Mouse (Mus musculus) cerebellum, postnatal 25 days (tissue): ENCODE measurements around the gene Trp53bp2.
A peak's percentile ranks its signal among the peaks of the same experiment; 100 is the strongest.

Experiments used
- DNase-seq, 2 experiments: peaks; one replicate each; pipeline ENCODE4 v3.0.0; 2021; ENCODE audit warnings: mixed read lengths in 2 of 2

Trp53bp2 gene

GRCm38 (mm10) chr1:182409401-182410173 lies 615 bp downstream of the Trp53bp2 start:
- no peak for DNase-seq

DNA sequence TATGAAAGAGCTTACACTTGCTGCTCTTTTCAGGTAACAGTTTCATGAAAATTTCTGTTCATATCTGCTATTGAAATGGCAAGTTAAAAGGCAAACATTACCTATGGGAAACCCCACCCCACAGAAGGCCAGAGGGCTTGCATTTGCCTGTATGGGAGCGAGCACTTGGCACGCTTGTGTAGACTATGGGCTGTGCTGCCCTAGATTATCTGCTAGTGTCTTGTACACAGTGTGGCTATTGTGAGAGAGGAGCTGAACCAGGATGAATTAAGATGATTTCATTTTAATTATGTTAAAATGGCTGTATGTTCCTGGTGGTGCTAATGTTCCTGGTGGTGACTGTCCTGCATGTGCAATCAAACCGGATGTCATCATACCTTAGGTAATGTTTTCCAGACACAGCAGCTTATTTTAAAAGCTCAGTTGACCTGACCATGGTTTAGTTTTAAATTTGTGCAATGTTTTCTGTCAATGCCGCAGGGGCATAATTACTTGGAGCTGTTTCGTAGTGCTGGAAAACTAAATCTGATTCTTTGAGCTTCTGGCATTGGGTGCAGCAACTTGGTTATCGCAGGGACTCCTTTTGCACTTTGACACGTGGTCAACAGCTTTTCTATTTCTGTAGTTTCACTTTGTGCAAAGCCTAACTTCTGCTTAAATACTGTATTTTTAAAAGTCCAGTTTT lies 3.8 kb downstream of the Trp53bp2 start:
- DNase-seq: no peak

DNA sequence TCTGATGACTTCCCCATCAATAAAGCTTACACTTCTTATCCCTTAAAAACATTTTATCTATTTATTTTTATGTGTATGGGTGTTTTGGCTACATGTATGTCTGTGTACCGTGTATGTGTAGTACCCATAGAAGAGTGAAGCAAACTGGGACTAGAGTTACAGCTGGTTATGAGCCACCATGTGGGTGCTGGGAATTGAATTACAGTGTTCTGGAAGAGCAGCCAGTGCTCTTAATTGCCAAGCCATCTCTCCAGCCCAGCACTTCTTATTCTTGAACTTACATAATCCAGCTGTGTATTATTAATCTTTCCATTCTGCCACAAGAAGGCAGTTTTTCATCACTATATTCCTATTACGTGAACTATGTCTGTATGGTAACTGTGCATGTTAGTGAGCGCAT lies 10.5 kb downstream of the Trp53bp2 start:
- no peak for DNase-seq

DNA sequence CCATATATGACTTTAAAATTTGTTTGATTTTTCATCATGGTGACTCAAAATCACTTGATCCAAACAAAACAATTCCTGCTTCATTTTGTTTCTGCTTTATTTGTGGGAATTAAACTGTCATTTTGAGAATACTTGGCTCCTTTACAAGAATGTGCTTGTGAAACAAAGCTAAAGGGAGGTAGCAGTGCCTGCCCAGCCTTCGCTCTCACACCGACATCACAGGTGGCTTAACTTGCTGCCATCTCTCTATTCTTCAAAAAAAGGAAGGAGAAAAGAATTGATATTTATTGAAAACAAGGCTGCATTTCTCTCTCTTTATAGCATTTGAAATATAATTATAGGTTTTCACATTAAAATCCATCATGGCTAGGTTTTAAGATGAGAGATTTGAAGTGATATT lies 15.3 kb downstream of the Trp53bp2 start:
- no peak for DNase-seq

- DNase-seq: peak; percentile 45 to 50
These were observed 16.2 kb downstream of the Trp53bp2 start for GRCm38 (mm10) chr1:182425176-182425575.

DNA sequence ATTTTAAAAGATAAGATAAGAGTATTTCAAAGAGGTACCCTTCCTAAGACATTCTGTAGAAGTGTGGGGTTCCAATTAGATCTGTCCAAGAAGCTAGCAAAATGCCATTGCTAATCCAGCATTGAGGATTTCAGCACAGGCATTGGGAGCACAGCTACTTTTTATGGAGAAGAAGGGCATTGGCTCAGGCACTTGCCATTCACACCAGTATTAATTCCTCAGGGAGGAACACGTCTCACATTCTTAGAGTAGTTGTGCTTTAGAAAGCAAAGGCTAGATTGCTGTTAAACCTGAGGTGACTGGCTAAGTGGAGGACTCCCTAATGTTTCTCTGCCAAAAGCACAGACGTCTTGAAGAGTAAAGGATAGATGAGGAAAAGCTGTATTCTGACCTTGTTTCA lies 17.5 kb downstream of the Trp53bp2 start:
- DNase-seq: no peak

- DNase-seq: peak in 1 of 2 experiments; percentile 31
These were observed 18.5 kb downstream of the Trp53bp2 start for GRCm38 (mm10) chr1:182427426-182427825.

GRCm38 (mm10) chr1:182429826-182430225 lies 20.9 kb downstream of the Trp53bp2 start:
- DNase-seq: no peak

GRCm38 (mm10) chr1:182430676-182431075 lies 21.7 kb downstream of the Trp53bp2 start:
- DNase-seq: no peak

- DNase-seq: no peak
These were observed 23.1 kb downstream of the Trp53bp2 start for GRCm38 (mm10) chr1:182432059-182432458.

DNA sequence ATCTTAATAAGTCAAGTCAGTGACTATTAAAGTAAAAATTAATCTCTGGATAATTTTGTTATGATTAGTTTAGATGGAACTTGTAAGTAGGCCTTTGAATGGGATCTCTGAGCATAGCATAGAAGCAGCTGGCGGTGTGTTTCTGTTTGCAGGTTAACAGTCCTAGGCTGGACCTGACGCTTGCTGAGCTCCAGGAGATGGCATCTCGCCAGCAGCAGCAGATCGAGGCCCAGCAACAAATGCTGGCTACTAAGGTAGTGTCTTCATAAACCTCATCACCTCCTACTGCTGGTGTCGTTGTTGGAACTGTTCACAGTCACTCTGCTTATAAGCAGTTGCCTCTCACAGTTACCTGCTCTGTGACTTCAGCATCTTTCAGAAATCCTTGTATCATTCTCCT lies 27.8 kb downstream of the Trp53bp2 start:
- peak; percentile 47 to 66 for DNase-seq

DNA sequence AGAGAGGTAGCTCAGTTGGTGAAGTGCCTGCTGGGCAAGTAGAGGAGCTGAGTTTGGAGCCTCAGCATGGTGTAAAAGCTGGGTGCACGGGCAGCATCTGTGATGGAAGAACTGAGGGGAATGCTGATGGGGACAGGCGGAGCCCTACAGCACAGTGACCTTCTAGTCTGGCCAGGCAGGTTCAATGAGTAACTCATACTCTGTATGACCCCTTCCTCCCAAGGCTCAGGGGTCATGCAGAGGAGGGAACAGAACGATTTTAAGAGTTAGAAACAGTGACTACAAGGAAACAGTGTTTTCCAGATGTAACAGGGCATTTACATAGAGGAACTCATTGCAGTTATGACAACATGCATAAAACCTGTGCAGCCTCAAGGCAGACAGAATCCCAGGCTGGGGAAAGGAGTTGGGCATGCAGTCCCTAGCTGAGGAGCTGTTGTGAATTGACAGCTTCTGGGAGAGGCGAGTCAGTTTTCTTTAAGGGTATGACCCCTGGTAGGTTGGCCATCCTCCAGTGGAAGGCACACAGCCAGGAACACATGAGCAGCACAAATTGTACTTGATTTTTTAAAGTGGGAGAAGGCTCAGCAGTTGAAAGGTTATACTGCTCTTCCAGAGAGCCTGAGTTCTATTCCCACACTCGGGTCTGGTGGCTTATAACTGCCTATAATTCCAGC lies 30.7 kb downstream of the Trp53bp2 start:
- DNase-seq: peak in 1 of 2 experiments; percentile 52

GRCm38 (mm10) chr1:182441791-182442473 lies 33.0 kb downstream of the Trp53bp2 start:
- DNase-seq: no peak

GRCm38 (mm10) chr1:182444116-182444515 lies 35.1 kb downstream of the Trp53bp2 start:
- no peak for DNase-seq

- DNase-seq: no peak
These were observed 39.5 kb downstream of the Trp53bp2 start for GRCm38 (mm10) chr1:182448276-182449035.

- DNase-seq: no peak
These were observed 43.5 kb downstream of the Trp53bp2 start for GRCm38 (mm10) chr1:182452473-182452872.

DNA sequence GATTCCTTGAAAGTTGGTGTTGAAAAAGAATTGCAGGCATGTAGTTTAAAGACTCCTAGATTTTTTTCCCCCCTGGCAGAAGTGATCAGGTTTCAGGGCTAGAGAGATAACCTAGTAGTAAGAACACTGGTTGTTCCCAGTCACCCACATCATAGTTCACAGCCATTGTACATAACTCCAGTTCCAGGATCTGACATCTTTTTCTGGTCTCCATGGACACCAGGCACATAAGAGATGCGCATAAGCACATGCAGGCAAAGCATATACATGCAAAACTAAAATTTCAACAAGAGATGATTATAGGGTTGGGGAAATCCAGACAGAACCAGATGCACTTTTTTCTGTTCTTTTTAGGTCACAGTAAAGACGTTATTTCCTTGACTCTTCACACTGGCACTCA lies 46.1 kb downstream of the Trp53bp2 start:
- DNase-seq: no peak

DNA sequence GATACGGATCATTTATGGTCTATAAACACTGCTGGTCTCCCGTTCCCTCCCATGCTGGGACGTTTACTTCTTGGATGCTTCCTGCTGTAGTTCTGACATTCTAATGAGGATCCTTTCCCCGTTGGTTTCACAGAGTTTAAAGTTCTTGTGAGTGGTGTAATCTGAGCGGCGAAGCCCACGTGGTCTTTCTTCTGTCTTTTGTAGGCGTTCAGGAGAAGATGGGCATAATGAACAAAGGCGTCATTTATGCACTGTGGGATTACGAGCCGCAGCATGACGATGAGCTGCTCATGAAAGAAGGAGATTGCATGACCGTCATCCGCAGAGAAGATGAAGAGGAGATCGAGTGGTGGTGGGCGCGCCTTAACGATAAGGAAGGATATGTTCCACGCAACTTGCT lies 49.6 kb downstream of the Trp53bp2 start:
- no peak for DNase-seq

- no peak for DNase-seq
These were observed 50.5 kb downstream of the Trp53bp2 start for GRCm38 (mm10) chr1:182459436-182459835.

DNA sequence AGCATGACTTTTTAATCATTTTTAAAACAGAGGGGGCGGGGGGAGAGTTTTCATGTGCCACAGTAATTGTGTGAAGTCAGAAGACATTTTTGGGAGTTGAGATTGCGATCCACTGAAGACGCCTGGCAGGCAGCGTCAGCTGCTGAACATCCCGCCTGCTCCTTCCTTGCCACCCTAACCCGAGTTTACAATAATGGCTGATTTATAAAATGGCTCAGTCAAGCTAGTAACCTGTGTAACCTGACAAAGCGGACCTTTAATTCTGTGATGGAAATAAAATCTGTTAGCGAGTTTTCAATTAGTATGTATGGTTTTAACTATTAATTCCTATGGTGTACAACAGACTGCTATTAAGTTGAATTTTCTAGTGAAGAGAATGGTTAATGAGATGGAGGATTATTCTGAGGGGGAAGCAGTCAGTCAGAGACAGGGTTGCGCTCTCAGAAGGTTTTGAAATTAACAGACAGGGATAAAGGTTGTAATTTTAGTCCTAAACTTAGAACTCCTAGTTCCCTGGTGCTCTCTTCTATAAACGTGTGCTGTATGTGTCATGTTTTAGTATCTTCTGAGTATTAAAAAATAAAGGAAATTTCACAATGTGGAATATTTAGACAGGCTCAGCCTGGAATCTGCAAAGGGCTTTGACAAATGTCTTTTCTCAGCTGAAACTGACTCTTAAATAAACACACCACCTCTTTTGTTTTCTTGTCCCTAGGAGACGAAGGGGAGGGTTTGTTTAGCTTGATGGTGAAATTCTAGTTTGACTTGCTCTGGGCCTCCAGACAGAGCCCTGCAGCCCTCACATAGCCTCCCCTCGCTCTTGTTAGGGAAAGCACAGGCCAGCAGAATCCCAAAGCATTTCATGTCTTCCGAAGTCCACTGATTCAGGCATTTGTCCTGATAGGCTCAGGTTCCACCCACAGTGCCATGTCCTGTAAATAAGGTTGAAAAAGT lies 51.6 kb downstream of the Trp53bp2 start:
- DNase-seq: no peak

GRCm38 (mm10) chr1:182461261-182461660 lies 52.3 kb downstream of the Trp53bp2 start:
- DNase-seq: no peak
